Mouse (Mus musculus) left cerebral cortex, postnatal 36 days (tissue): ENCODE results near the gene Cltc. TPM values are rescaled to one million over a fixed set of nuclear protein-coding genes. Genes with fewer than 3 reads are reported as not detected.
A peak's percentile ranks its signal among the peaks of the same experiment; 100 is the strongest.

Experiments
- DNase-seq, 2 experiments: peaks; one replicate each; pipeline ENCODE4 v3.0.0; 2021 to 2022; ENCODE audit warnings: low spot score in 2 of 2, mixed read lengths in 1 of 2
- intact Hi-C: fragments of 180-260 bp; cut with DNase I; formaldehyde crosslinking; loops from one replicate; pipeline ENCODE4 v1.15.1; 2025
- total RNA-seq, 2 experiments: library from RNA; stranded (reverse); gene quantifications; 2 replicates each; pipeline ENCODE4 v1.2.3; 2021

The Cltc gene
- total RNA-seq, 2 experiments from 2014 or later = 526 to 560 TPM

DNA sequence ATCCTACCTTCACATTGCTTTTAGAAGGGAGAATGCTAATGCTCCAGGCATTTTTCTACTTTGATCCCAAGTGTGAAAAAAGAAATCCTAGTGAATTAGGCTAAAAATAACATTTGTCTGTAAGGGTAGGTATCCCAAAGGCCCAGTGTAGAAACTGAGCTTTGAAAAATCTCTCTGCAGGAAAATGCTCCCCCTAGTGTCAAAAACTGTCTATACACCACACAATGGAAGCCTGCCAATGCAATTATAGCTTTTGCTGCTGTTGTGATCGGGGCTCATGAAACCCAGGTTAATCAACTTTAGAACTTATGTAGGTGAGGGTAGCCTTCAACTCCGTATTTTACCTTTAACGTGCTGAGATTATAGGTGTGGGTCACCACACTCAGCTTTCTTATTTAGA is 103.9 kb downstream of the Cltc start:
- DNase-seq = peak in 1 of 2 experiments; percentile 21
- intact Hi-C loops = loop anchor here (2.0 kb wide), 1 partner anchor 83 kb away; no protein-coding TSS in a partner anchor

DNA sequence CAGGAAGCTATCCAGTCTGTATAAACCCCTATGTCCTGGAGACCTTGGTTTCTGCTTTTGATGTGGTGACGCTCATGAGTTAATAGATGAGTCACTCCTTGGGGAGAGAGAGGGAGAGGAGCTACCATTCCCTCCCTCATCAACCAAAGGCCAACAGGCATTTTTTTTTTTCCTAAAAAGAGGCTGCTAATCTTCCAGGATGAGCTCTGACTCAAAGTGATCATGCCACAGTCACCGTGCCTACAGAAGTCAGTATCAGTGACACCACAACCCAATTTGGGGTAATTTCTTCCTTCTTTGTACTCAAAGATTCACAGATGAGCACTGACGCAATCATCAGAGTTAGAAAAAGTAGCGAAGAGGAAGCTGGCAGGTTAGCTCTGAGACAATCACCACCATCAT is 104.8 kb downstream of the Cltc start:
- DNase-seq = no peak
- intact Hi-C loops = loop anchor here (2.0 kb wide), 1 partner anchor 82 kb away; no protein-coding TSS in a partner anchor

DNA sequence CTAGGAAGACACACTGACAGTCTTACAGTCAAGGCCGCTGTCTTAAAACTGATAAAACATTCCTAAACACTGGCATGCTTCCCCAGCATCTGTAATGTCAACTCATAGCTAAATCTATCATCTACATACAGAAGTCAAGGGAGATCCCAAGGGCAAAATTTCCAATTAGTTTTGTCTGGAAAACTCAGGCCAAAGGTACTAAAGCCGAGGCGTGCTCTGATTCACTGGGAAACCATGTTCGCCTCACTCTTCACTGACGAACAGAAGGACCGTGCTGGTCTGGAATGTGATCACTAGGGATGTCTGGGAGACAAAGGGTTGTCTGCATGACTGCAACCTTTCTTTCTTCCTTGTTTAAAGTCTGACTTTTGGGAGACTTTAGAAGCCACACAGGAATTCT is 106.7 kb downstream of the Cltc start:
- intact Hi-C loops = no loop called here
- DNase-seq = no peak

DNA sequence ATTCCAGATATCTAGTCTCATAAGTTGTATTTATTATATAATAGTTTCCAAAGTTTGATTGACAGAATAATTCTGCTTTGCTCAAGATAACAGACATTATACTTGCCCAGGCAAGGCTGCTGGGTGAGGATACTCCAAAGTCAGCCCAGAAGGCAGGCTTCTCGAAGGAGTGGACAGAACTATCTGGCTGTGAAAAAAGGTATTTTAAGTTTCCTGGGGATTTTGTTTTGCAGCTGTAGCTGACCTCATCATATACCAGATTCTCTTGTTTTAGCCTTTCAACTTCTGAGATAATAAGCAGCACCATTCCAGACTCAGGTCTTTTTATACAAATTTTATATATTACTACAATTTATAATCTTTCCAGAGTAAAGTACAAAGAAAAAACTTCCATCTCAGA is 107.8 kb downstream of the Cltc start:
- DNase-seq = no peak
- intact Hi-C loops = no loop called here

DNA sequence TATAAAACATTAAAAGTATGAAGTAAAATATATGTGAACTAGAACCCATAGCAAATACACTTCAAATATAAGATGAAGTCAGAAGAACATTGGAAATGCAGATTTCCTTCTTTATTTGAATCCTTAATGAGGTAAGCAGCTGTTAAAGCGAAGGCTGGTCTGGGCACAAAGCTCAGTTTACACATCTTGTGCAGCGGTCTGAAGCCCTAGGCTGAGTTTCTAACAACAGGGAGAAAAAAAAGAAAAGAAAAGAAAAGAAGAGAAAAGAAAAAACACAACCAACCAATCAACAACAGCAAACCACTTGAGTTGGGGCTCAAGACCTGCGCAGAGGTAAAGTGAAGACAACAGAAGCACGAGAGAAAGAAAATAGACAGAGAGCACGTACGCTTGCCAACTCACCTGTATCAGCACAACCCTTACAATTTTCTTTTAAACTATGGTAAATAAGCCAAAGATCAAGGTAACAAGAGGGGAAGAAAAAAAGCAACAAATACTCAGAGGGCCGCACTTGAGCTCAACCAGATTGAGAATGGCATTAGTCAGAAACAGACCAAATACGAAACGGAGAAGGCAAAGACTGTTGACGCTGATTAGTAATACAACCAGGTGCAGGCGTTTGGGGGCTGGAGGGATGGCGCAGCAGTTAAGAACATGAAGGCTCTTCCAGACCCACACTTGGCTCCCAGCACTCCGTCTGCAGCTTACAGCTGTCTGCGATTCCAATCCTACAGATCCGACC is 109.5 kb downstream of the Cltc start:
- intact Hi-C loops = no loop called here
- no peak for DNase-seq

DNA sequence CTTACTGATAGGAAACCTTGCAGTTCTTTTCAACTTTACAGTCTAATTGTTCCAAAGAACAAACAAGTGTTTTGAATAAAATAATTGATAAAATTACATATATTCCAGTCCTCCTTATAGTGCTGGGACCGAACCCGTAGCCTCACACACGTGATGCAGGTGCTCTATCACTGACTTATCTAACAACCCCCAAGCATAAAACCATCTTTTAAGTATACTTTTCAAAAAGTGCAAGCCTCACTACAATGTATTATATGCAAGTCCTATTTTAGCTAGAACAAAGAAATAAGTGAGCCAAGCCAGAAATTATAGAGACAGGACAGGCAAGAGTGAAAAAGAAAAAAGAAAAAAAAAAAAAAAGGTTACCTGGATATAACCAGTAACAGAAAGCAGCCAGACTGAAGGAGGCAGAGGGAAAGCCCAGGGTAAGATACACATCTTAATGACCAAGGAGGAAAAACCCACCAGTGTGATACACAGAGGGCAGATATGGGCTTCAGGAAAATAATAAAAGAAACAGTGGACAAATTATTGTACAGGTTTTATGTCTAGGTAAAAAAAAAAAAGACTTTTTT is 110.4 kb downstream of the Cltc start:
- intact Hi-C loops = no loop called here
- DNase-seq = no peak

DNA sequence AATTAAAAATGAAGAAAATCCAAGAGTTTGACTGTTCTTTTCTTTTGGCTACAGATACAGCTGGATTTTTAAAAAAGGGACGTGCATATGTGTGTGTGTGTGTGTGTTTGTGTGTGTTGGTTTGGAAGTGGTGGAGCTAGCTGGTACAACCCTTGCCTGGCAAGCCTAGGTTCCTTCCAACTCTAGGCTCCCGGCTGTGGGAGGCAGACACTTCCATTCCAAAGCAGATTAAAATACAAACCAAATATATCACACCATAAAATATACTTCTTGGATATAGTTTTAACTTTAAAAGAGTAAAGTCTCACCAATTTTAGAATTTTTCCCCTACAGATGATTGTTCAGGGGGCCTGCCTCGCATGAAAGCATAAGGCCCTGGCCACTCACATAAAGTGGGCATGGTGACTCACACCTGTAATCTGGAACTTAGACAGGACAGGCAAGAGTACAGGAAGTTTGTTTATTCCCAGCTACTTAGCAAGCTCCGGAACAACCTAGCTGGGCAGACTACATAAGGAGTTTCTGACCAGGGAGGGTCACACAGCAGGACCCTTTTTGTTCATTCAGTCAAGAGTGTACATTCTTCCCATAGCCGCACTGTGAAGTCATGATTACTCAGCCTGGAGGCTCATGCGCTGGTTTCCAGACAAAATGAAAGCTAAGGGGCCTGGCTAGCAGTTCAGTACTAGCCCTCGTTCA is 111.1 kb downstream of the Cltc start:
- DNase-seq = peak in 1 of 2 experiments; percentile 21
- intact Hi-C loops = no loop called here

DNA sequence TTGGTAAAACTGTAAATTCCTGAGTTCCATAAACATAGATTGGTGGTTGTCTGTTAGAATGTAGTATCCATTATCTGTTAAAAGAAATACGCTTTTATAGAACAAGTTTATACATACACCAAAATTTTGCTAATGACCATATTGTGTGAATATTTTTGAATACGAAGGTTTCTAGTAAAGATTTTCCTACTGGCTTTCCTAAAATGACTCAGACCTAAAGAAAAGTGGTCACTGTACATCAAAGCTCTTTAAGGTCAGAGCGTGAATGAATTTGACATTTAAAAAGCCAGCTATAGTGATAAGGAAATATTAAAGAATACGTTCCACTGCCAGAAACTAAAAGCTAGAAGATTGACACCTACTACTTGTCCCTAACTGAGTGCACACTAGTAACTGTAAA is 112.8 kb downstream of the Cltc start:
- intact Hi-C loops = no loop called here
- DNase-seq = no peak

Other genes with a start within 250 kb of the Cltc start
- gene Rps6kb1, start 212.8 kb downstream of the Cltc start, total RNA-seq = 10 to 100 TPM; 33.7 to 38.4 TPM
- gene Tubd1, start 212.6 kb downstream of the Cltc start, total RNA-seq = 1 to 10 TPM; 5.3 to 6.1 TPM
- gene Vmp1, start 73.7 kb downstream of the Cltc start, total RNA-seq = 100 to 1,000 TPM; 160 to 183 TPM
- gene Ptrh2, start 73.6 kb downstream of the Cltc start, total RNA-seq = 1 to 10 TPM; 8.6 TPM
- gene Dhx40, start 50.2 kb upstream of the Cltc start, total RNA-seq = 10 to 100 TPM; 16.2 to 18.3 TPM
- gene Ypel2, start 236.1 kb upstream of the Cltc start, total RNA-seq = 10 to 100 TPM; 47.5 to 52.3 TPM